Mouse (Mus musculus) v-Abl transformed pro-B cells (cell line): Measurements from ENCODE around the gene Zfhx3.

Source experiments
- in situ Hi-C, 2 experiments: fragments of 400-800 bp; cut with MboI; formaldehyde crosslinking; loops; one replicate each; pipeline ENCODE4 v1.15.1; 2025; ENCODE audit not compliant: unreplicated experiment in 2 of 2

Gene Zfhx3

DNA sequence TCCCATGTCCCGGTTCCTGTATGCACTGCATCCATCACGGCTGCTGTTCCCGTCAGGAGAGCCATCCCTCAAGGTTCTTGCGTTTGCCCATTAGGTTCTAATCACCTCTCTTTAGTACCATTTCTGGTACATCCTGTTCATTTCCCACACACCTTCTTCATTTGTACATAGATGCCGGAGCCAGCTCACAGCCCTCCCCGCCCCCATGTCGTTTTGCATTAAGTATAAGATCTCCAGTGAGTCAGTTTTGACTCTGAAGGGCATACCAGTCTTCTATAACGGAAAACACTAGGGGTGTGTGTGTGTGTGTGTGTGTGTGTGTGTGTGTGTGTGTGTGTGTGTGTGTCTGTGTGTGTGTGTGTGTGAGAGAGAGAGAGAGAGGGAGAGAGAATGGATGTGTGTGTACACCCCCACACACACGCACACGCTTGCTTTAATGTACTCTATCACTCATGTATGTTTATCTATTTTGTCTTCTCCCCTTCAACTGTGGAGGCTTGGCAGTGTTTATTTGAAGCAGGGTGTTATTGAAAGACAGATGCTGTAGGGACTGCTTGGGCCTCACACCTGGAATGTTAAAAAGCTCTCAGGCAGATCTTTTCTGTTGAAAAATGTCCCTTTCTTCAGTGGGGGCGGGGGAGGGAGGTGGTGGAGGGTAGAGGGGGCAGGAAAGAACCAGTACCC is 962.0 kb downstream of the Zfhx3 start:
- in situ Hi-C loops: no loop called here

DNA sequence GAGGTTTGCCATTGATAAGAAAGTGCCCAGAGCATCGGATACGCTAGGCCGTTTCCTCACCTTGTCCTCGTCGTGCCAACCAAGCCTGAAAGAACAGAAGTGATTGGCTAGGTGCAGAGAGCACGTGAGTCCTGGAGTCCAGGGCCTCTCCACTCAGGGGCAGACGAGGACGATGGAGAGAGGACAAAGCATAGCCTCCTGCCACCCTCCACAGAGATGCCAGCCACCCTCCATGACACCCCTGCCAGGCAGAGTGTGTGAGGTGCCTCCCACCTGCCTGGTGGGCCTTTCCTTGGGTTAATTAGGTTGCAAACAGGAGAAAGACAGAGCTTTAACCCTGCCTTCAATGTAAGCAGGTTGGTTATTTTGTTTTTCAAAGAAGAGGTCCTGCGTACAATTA is 965.6 kb downstream of the Zfhx3 start:
- in situ Hi-C loops: no loop called here

DNA sequence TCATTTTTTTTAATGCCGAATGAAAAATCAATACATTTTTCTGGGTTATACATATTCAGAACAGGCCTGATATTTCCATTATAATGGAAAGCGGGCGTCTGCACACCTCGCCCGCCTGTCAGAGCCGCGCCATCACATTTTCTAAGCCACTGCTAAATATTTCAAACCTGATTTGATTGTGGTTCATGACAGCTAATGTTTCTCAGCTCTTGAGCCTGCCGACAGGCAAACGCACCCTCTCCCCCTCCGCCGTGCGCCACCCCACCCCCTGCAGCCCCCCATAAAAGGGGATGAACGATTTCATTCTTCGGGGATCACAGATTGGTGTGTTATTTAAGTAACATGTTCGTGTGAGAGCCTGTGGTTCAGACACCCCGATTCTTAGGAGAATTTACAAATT is 966.1 kb downstream of the Zfhx3 start:
- in situ Hi-C loops: no loop called here

DNA sequence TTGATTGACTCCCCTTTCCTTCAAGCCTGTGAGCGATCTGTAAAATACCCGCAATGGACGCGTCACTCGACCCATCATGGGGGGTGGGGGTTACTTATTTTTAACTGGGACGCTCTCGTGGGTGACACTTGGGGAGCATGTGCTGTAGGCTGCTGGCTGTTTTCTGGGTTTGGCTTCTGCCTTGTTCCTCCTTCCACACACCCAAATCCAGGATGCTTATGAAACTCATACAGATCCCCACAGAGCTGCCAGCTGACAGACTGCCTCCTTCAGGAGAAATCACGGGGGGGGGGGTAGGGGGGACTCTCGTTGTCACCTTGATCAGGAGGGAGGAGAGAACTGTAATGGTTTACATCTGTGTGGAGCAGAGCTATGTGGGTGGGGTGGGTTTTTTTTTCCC is 966.6 kb downstream of the Zfhx3 start:
- in situ Hi-C loops: no loop called here

DNA sequence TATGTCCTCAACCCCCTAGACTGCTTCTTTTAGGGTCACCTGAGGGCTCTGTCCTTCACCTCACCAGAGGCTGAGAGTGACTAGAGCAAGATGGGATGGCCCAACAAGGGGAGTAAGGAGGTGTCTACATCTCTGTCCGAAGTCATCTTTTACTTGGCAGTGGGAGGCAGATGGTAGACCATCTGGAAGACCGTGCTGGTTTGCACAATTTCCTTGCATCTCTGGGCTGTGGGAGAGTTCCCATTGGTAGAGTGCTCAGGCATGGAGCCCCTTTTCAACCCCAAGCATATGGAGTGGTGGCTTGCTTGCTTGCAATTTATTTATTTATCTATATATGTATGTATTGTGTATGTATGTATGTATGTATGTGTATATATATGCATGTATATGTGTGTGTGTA is 967.0 kb downstream of the Zfhx3 start:
- in situ Hi-C loops: no loop called here

DNA sequence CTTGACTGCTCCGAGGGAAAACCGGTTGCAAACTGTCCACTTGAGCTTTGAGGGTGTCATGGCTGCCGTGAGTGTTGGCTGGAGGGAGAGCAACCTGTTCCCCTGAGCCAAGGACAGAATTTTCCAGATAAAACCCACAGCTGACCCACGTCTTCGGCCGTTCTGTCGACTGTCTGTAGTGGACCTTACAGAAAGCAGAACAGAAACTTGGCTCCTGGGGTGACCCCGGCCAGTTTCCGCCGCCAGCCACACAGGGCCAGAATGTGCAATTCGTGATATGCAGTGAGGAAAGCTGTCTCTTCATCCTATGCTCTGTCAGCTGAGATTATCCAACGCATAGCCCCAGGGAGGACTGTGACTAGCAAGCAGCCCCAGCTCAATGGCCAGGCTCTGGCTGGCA is 968.4 kb downstream of the Zfhx3 start:
- in situ Hi-C loops: no loop called here

DNA sequence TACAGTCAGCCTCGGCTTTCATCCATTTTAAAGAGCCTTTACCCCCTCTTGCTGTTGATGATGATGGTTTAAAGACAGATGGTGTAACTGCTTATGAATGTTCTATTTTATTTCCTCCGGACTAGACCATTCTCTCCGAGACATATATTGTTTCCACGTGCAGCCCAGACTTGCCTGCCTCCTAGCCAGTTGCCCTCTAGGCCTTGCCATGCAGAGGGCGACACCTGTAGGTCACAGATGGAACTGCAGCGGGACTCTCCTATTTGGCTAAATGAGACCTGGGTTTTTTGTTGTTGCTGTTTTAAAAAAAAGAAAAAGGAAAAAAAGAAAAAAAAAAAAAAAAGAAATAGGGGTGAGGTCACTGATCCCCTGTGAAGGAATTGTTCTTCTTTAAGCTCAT is 969.1 kb downstream of the Zfhx3 start:
- in situ Hi-C loops: no loop called here

DNA sequence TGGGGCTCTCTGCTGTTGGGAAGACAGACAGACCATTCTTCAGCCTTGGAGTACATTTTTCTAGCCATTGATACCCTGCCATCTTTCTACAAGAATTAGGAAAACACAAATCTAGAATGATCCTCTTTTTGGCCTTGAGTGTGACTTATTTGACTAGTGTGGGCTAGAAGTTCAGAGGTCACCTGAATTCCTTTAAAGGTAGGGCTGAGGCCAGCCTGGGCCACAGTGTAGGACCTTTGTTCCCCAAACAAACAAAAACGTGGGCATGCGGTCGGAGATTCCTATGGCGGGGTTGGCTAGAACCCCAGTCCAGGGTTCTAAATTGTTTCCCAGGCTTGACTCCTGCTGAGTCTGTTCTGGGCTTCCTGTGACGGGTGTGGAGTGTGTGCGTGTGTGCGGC is 970.6 kb downstream of the Zfhx3 start:
- in situ Hi-C loops: no loop called here

DNA sequence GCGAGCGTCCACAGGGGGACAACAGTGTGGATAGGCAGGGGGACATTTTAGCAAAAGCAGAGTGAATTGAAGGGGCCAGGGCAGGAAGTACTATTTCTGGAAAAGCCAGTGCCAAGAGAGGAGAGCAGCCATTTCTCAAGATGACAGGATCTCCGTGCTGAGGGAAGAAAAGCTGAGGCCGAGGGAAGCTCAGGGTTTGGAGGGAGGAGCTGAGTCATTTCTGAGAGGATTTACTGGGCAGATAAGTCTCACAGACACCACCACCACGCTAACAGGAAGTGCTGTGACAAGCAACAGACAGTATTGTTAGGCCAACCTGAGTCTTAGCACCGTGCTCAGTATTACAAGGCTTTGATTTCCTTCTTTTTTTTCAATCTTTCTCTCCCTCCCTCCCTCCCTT is 973.0 kb downstream of the Zfhx3 start:
- in situ Hi-C loops: no loop called here

DNA sequence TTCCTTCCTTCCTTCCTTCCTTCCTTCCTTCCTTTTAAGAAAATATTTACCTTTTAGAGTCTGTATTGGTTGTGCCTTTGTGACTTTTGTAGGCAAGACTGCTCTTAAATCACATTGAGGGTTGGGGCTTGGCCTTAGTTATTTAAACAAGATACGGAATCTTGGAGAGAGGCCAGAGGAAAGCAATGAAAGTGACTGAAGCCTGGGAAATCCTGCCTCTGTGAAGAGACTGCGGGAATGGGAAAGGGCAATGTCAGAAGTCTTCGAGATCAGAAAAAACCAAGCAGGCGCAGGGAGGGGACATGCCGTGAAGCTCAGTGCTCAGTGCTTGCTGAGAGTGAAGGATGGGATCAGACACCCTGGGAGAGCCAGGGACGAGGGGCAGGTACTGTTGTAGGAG is 973.4 kb downstream of the Zfhx3 start:
- in situ Hi-C loops: no loop called here

DNA sequence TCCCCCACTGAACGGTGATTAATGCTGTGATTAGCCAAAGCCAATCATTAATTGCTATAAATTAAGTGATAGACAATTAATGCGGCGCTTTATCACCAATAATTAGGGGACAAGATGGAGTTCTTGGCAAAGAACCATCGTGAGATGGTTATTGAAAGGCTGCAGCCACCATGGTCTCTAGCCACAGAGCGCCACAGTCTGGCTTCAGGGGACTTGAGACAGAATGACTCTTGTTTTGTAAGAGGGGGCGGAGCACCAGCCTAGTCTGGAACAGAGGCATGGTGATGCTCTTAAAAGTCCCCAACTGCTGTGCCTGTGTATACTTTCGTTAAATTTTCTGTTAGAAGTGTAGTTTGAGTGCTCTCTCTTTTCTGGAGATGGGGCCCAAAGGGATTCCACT is 977.7 kb downstream of the Zfhx3 start:
- in situ Hi-C loops: no loop called here

DNA sequence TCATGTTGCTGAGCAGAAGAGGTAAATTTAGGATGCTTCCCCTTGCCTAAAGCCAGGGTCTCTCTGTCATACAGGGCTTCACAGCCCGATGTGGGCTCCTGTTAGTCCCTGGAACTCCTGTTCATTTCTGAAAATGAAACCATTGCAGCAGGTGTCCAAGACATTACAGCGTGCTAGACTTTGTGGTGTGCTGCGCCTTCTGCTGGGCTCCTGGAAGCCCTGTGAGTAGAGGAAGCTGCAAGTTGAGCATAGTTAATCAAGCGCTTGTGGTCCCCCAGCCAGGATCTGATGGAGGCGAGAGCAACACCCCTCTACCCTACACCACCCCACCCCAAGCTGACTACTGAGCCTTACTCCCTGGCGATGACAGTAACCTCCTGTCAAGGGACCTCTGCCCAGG is 980.7 kb downstream of the Zfhx3 start:
- in situ Hi-C loops: no loop called here

DNA sequence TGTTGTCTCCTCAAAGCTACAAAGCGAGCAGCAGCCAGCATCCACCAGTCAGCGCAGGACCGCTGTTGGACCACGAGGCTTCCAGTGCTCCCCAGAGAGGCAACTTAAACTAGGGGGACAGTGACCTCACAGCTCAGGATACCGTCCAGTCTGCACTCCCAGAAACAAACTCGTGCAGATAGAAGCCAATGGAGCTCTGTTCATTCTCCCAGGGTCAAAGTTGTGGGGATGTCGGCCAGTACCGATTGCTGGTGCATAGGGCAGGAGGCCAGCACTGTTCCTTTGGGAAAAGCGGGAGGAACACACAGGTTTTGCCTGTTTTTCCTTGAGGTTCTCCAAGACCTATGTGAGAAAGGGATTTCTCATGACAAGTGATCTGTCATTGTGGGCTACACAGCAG is 982.1 kb downstream of the Zfhx3 start:
- in situ Hi-C loops: no loop called here

DNA sequence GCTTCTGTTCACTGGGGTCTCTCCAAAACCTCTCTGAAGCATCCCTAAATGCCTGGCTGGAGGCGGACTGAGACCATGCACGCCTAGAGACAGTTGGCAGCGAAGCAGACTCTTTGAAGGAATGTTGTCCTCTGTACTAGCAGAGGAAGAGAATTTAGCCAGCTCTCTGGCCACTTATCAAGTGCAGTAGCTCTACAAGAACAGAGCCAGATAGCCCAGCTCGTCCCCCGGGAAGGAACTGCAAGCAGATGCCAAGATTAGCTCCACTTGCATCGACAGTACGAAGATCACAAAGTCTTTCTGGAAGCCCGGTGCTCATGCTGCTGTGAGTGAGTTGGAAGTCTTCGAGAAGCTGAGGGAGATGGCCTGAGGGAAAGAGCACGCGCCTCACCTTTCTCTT is 983.7 kb downstream of the Zfhx3 start:
- in situ Hi-C loops: no loop called here

DNA sequence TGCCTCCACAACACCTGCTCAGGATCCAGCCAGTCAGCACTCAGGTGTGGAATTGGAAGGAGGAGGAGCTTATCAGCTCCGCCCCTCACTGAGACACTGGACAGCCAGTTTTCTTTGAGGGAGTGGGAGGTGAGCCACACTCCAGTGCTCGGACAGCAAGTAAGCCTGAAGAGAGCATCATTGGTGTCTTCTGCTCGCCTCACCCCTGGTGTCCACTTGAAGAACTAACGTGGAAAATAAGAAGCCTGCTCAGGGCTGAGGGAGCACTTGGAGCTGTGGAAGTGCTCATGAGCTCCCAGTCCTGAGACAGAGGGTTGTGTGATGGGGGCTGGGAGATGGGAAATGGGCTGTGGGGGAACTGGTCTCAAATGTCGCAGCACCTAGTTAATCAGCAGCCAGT is 988.2 kb downstream of the Zfhx3 start:
- in situ Hi-C loops: no loop called here

DNA sequence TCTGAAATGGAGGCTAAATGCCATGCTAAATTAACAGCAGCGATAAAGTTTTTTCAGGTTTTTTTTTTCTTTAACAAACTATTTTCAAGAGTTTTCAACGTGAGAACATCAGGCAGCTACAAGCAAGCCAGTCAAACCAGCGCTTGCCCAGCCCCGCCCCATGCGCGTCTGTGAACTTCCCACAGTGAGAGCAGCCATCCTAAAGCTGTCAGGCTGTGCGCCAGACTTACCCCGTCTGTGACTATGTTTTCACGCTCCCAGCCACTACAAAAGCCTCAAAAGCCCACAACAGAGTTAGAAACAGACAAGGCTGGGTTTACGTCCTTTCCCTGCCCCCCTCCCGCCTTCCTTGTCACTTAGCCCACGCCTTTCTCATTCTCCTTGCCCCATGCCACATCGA is 989.4 kb downstream of the Zfhx3 start:
- in situ Hi-C loops: no loop called here

DNA sequence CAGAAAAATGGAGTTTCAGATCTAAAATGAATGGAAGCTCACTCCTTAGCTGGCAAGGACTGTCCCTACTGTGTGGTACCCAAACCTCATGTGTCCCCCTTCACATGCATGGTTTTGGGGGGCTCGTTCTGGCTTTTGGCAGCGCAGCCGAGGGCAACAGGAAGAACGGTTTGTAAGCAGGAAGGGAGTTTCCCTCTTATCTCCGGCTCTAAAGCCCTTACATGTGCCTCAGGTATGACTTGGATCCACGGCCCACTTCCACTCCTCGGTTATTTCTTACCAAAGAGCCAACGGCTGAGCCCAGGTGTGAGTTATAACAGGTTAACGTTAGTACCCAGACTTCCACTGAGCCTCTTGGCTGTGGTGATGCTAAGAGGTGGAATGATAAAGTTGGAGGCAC is 990.3 kb downstream of the Zfhx3 start:
- in situ Hi-C loops: no loop called here

DNA sequence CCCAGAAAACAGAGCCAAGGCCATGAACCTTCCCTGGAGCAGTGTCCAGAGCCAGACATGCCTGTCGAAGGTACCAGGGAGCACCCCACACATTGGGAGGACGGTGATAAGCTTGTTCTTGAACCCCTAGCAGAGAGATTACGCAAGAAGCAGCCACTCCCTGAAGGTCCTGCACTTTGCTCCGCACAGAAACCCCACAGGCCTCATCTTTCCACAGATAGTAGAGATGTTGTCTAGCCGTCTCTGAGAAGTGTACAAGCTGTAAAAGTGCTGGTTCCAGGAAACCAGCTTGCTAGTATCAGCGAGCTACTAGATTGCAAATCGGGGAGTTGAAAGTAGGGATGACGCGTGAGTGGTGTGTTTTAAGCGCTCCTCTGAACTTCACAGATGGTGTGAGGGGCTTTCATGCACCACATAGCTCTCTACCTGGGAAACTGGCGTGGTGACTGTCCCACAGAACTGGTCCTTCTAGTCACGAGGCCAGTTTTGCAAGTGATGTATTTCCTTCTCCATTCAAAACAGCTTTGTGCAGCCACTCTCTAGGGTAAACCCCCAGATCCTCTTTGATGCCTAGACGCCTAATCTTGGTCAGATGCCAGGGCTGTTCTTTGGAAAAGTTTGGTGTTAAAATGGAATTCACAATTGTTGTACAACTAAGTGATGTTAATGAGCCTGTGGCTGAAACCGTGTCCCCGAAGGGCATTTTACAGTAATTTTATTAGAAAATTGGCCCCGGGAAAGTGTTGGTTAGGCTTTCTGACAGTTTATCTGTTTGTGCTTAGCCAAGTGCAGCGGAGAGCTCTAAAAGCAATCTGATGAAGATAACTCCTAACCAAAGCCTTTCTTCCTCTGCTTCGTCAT is 993.6 kb downstream of the Zfhx3 start:
- in situ Hi-C loops: no loop called here

DNA sequence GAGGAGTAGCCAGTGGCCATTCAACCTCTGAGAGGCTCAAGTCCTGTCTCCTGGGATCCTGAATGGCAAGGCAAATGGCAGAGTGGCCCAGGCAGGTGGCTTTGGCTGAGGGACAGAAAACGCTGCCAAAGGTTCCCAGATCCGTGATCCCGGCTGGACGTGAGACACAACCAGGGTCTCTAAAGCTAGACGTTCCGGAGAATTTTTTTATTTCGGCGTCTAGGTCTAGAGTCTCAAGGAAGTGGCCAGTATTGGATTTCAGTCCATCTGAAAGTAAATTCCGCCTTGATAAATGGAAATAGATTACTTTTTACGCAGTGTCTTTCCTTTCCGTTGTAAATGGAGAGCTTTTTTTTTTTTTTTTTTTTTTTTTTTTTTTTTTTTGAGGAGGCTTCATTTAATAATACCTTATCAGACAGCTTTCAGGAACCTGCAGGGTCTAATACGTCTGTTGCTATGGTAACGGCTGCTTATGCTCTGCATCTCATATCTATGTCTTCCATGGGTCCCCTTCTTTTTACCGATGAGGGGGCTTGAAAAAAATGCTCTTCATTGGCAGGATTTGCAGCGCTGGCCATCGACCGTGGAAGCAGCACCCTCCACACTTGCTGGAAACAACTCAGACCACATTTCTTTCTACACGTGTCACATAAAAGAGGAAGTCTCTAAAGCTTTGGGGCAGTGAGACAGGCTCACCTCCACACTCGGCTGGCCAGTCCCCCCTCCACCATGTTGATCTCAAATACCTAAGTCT is 994.4 kb downstream of the Zfhx3 start:
- in situ Hi-C loops: no loop called here

DNA sequence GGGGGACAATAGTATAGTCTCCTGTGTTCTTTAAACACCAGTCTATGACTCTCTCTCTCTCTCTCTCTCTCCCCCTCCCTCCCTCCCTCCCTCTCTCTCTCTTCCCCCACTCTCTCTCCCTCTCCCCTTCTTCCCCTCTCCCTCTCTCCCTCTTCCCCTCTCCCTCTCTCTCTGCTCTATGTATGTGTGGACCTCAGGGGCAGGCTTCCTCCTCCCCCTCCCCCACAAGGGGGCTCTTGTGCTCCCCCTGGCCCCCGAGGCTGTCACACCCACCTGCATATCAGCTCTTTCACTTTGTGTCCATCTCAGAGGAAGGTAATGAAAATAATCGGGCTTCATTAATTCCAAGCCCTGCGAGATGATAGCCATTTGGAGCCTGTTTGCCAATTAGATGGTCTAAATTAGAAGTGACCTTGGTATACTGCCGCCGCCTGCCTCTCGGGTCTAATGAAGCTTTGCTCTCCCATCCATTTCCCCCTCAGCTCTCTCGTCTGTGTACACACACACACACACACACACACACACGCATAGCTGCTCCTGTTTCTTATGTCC is 995.5 kb downstream of the Zfhx3 start:
- in situ Hi-C loops: no loop called here

DNA sequence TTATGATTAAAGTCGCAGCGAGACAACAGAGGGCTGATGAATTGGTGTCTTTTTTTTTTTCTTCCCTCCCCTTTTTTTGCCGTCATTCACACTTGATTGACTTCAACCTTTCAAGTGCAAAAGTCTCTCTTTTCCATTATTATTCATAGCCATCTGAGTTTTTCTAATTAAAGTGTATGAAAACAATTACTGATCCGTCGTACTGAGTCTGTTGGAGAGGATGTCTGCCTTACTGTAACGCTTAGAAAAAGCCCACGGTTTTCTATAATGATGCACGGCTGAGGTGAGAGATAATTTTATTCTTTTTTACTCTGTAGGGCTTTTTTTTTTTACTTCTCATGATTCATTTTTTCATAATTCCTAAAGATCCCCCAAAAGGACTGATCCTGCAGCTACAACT is 1000.2 kb downstream of the Zfhx3 start:
- in situ Hi-C loops: no loop called here
